In genomic region chr7:45920583-45921241, GRCm38 (mm10) we compare ENCODE assay signal across 7 mouse cellular contexts. TPM values are rescaled to one million over a fixed set of nuclear protein-coding genes. Genes with fewer than 3 reads are reported as not detected.
DNase-seq lines count a peak whose midpoint lies in the region; ATAC-seq lines count a peak whose summit lies in the region.

No protein-coding gene starts in this region.

- H3K27ac ChIP-seq in neural tube, embryonic 11.5 days (ENCODE audit: low read depth, low read length): no peak overlapping the region
- H3K27ac ChIP-seq in heart, embryonic 13.5 days (replicated peaks): peak overlapping the region; percentile 92
- H3K27ac ChIP-seq in liver, embryonic 15.5 days (replicated peaks): peak overlapping the region; percentile 87

- DNase-seq in neural tube, embryonic 11.5 days (ENCODE audit: low spot score): no peak
- no peak for DNase-seq in neural tube, embryonic 10.5 days (ENCODE audit: extremely low spot score, low spot score)
- DNase-seq in adrenal gland, postnatal 36 days: peak; percentile 87 to 90
- peak; percentile 26 to 28 for DNase-seq in thymus, postnatal 10 days (ENCODE audit: low spot score in 2 of 2)
- DNase-seq in frontal cortex, postnatal 10 days (ENCODE audit: low spot score in 2 of 2): no peak

- H3K9me3 ChIP-seq in neural tube, embryonic 11.5 days (ENCODE audit: control insufficient read depth, low read length): no peaks in the 10 kb centered on the region
- H3K9me3 ChIP-seq in heart, embryonic 13.5 days: no peaks in the 10 kb centered on the region
- no peaks in the 10 kb centered on the region for H3K9me3 ChIP-seq in liver, embryonic 15.5 days (replicated peaks)

- 52% methylated on average over 9 of the region's 9 CpGs for WGBS in neural tube, embryonic 11.5 days
- 26% methylated on average over 9 of the region's 9 CpGs for WGBS in heart, embryonic 13.5 days
- 12% methylated on average over 9 of the region's 9 CpGs for whole genome bisulfite sequencing in liver, embryonic 15.5 days (ENCODE audit: insufficient replicate concordance)

- peak overlapping the region; percentile 7; the same call in 1 of the 2 replicates for H3K4me2 ChIP-seq in neural tube, embryonic 11.5 days (ENCODE audit: low read depth)
- H3K4me2 ChIP-seq in heart, embryonic 13.5 days: peak overlapping the region; percentile 62
- peak overlapping the region; percentile 73 for H3K4me2 ChIP-seq in liver, embryonic 15.5 days

- H3K27me3 ChIP-seq in neural tube, embryonic 11.5 days (ENCODE audit: control insufficient read depth, insufficient read depth, low read length): no peaks in the 10 kb centered on the region
- H3K27me3 ChIP-seq in heart, embryonic 13.5 days (replicated peaks): no peaks in the 10 kb centered on the region; the same call in 1 of the 2 replicates
- H3K27me3 ChIP-seq in liver, embryonic 15.5 days: no peaks in the 10 kb centered on the region

- peaks cover 16% of the 10 kb centered on the region for H3K4me1 ChIP-seq in neural tube, embryonic 11.5 days (ENCODE audit: control insufficient read depth, insufficient read depth, low read length)
- H3K4me1 ChIP-seq in heart, embryonic 13.5 days: peaks cover 67% of the 10 kb centered on the region
- H3K4me1 ChIP-seq in liver, embryonic 15.5 days (replicated peaks): peaks cover 86% of the 10 kb centered on the region

- no peaks in the 10 kb centered on the region for H3K36me3 ChIP-seq in neural tube, embryonic 11.5 days (ENCODE audit: control insufficient read depth, insufficient read depth, low read length)
- peaks cover 5% of the 10 kb centered on the region; the same call in 1 of the 2 replicates for H3K36me3 ChIP-seq in heart, embryonic 13.5 days
- H3K36me3 ChIP-seq in liver, embryonic 15.5 days (replicated peaks): peaks cover 15% of the 10 kb centered on the region; the same call in 1 of the 2 replicates

- no peak for ATAC-seq in neural tube, embryonic 11.5 days (ENCODE audit: insufficient read depth, low FRiP score, low TSS enrichment)
- ATAC-seq in heart, embryonic 13.5 days (ENCODE audit: extremely low read depth, insufficient number of reproducible peaks, low FRiP score, low TSS enrichment): no peak
- ATAC-seq in liver, embryonic 15.5 days (ENCODE audit: insufficient read depth): no peak

- H3K4me3 ChIP-seq in neural tube, embryonic 11.5 days (ENCODE audit: low read depth, low read length): no peak overlapping the region
- H3K4me3 ChIP-seq in heart, embryonic 13.5 days: peak overlapping the region; percentile 58
- H3K4me3 ChIP-seq in liver, embryonic 15.5 days (replicated peaks): peak overlapping the region; percentile 58

- H3K9ac ChIP-seq in neural tube, embryonic 11.5 days (ENCODE audit: low read length): no peak overlapping the region; the same call in 1 of the 2 replicates
- peak overlapping the region; percentile 82 for H3K9ac ChIP-seq in heart, embryonic 13.5 days
- H3K9ac ChIP-seq in liver, embryonic 15.5 days: peak overlapping the region; percentile 59

RNA-seq across cellular contexts. Expression of gene Emp3, which starts 0.5 kb away (rescaled TPM):
- polyA plus RNA-seq in neural tube, embryonic 11.5 days (2014; fragmentation: Nextera tagmentation; extraction: Ambion mirVana): 20.3 and 24.6 TPM in 2 replicates
- total RNA-seq in adrenal gland, postnatal 36 days (2021): 100 to 1,000 TPM; 264 to 580 TPM
- polyA plus RNA-seq in heart, embryonic 13.5 days (2015; fragmentation: Nextera tagmentation; extraction: Ambion mirVana): 84.1 and 92.1 TPM in 2 replicates
- polyA plus RNA-seq in liver, embryonic 15.5 days (2015; fragmentation: Nextera tagmentation; extraction: Ambion mirVana): 59.9 and 65.0 TPM in 2 replicates

RNA-seq across cellular contexts. Expression of gene Ccdc114, which starts 3.2 kb away (rescaled TPM):
- 2.9 and 3.4 TPM in 2 replicates for polyA plus RNA-seq in neural tube, embryonic 11.5 days (2014; fragmentation: Nextera tagmentation; extraction: Ambion mirVana)
- total RNA-seq in adrenal gland, postnatal 36 days (2021): 10 to 100 TPM; 31.8 to 38.9 TPM
- 2.7 and 3.4 TPM in 2 replicates for polyA plus RNA-seq in heart, embryonic 13.5 days (2015; fragmentation: Nextera tagmentation; extraction: Ambion mirVana)
- 0.91 and 1.2 TPM in 2 replicates for polyA plus RNA-seq in liver, embryonic 15.5 days (2015; fragmentation: Nextera tagmentation; extraction: Ambion mirVana)

RNA-seq across cellular contexts. Expression of gene Tmem143, which starts 24.0 kb away (rescaled TPM):
- 2.8 and 3.9 TPM in 2 replicates for polyA plus RNA-seq in neural tube, embryonic 11.5 days (2014; fragmentation: Nextera tagmentation; extraction: Ambion mirVana)
- 10 to 100 TPM; 55.1 to 66.5 TPM for total RNA-seq in adrenal gland, postnatal 36 days (2021)
- polyA plus RNA-seq in heart, embryonic 13.5 days (2015; fragmentation: Nextera tagmentation; extraction: Ambion mirVana): 5.8 and 6.8 TPM in 2 replicates
- 3.6 and 4.0 TPM in 2 replicates for polyA plus RNA-seq in liver, embryonic 15.5 days (2015; fragmentation: Nextera tagmentation; extraction: Ambion mirVana)

RNA-seq across cellular contexts. Expression of gene Syngr4, which starts 24.2 kb away (rescaled TPM):
- 0.59 and 0.82 TPM in 2 replicates for polyA plus RNA-seq in neural tube, embryonic 11.5 days (2014; fragmentation: Nextera tagmentation; extraction: Ambion mirVana)
- total RNA-seq in adrenal gland, postnatal 36 days (2021): under 1 TPM in 1 of 2 experiments, not detected in 1; 0.36 TPM
- polyA plus RNA-seq in heart, embryonic 13.5 days (2015; fragmentation: Nextera tagmentation; extraction: Ambion mirVana): 0.90 and 1.1 TPM in 2 replicates
- 0.94 and 1.3 TPM in 2 replicates for polyA plus RNA-seq in liver, embryonic 15.5 days (2015; fragmentation: Nextera tagmentation; extraction: Ambion mirVana)

RNA-seq across cellular contexts. Expression of gene Grin2d, which starts 42.5 kb away (rescaled TPM):
- 0.37 and 0.73 TPM in 2 replicates for polyA plus RNA-seq in neural tube, embryonic 11.5 days (2014; fragmentation: Nextera tagmentation; extraction: Ambion mirVana)
- 1 to 10 TPM in 1 of 2 experiments, under 1 TPM in 1; 0.63 to 1.2 TPM for total RNA-seq in adrenal gland, postnatal 36 days (2021)
- polyA plus RNA-seq in heart, embryonic 13.5 days (2015; fragmentation: Nextera tagmentation; extraction: Ambion mirVana): 0.13 and 0.23 TPM in 2 replicates
- 0.05 TPM in 2 replicates for polyA plus RNA-seq in liver, embryonic 15.5 days (2015; fragmentation: Nextera tagmentation; extraction: Ambion mirVana)

Comparison
In these comparisons a context has a peak if more than half of its experiments do, and no peak if none do; other contexts are left out.
1. DNase-seq: peak in adrenal gland, postnatal 36 days (2 of 2) and thymus, postnatal 10 days (2 of 2); none in neural tube, embryonic 11.5 days (single experiment), neural tube, embryonic 10.5 days (single experiment) and frontal cortex, postnatal 10 days (0 of 2).
2. H3K4me2 ChIP-seq: peak in every context shown above with its lines; median percentile 73 in liver, embryonic 15.5 days; 62 in heart, embryonic 13.5 days; 7 in neural tube, embryonic 11.5 days.